Mouse (Mus musculus) kidney, embryonic 15.5 days (tissue): Measurements from ENCODE around the gene Gng4. TPM values are rescaled to one million over a fixed set of nuclear protein-coding genes. Genes with fewer than 3 reads are reported as not detected.

ENCODE experiments used
- ATAC-seq: fragments of 200-750 bp; cut with Nextera tagmentation; replicated peaks from 2 replicates; pipeline ENCODE4 v1.8.0; 2017; ENCODE audit warnings: moderate TSS enrichment; ENCODE audit not compliant: low FRiP score
- H3K27ac ChIP-seq: fragments of 300-500 bp; sonication (generic); 2 replicates; pipeline ENCODE4 v1.5.1; 2015; ENCODE audit warnings: mild to moderate bottlenecking, inconsistent platforms
- H3K27me3 ChIP-seq: fragments of 300-500 bp; sonication (generic); 2 replicates; pipeline ENCODE4 v1.6.1; 2015; ENCODE audit warnings: inconsistent platforms
- H3K36me3 ChIP-seq: fragments of 300-500 bp; sonication (generic); 2 replicates; pipeline ENCODE4 v1.6.1; 2015; ENCODE audit warnings: inconsistent platforms
- H3K4me1 ChIP-seq: fragments of 300-500 bp; sonication (generic); 2 replicates; pipeline ENCODE4 v1.6.1; 2015; ENCODE audit warnings: inconsistent platforms
- H3K4me2 ChIP-seq: fragments of 300-500 bp; sonication (generic); 2 replicates; pipeline ENCODE4 v1.6.1; 2015; ENCODE audit warnings: moderate library complexity, mild to moderate bottlenecking, inconsistent platforms
- H3K4me3 ChIP-seq: fragments of 300-500 bp; sonication (generic); replicated peaks from 2 replicates; pipeline ENCODE4 v1.5.1; 2015; ENCODE audit warnings: mild to moderate bottlenecking, inconsistent platforms
- H3K9ac ChIP-seq: fragments of 300-500 bp; sonication (generic); 2 replicates; pipeline ENCODE4 v1.6.1; 2015; ENCODE audit warnings: mild to moderate bottlenecking, inconsistent platforms
- H3K9me3 ChIP-seq: fragments of 300-500 bp; sonication (generic); replicated peaks from 2 replicates; pipeline ENCODE4 v1.6.1; 2016; ENCODE audit warnings: inconsistent platforms
- WGBS: fragments of 180-500 bp; shearing (Covaris S2); methylation state at CpG from one replicate; pipeline ENCODE4 v1.1.7; 2015; ENCODE audit warnings: mixed read lengths; 5-methylcytosine and 5-hydroxymethylcytosine counted together
- polyA plus RNA-seq: library from polyadenylated mRNA; unstranded; fragments of >200 nt; fragmentation: Nextera tagmentation; extraction: Ambion mirVana; gene quantifications from 2 replicates; pipeline ENCODE4 v1.2.1, GENCODE M21; 2015

The Gng4 gene
- polyA plus RNA-seq = 0.64 and 1.4 TPM in 2 replicates

DNA sequence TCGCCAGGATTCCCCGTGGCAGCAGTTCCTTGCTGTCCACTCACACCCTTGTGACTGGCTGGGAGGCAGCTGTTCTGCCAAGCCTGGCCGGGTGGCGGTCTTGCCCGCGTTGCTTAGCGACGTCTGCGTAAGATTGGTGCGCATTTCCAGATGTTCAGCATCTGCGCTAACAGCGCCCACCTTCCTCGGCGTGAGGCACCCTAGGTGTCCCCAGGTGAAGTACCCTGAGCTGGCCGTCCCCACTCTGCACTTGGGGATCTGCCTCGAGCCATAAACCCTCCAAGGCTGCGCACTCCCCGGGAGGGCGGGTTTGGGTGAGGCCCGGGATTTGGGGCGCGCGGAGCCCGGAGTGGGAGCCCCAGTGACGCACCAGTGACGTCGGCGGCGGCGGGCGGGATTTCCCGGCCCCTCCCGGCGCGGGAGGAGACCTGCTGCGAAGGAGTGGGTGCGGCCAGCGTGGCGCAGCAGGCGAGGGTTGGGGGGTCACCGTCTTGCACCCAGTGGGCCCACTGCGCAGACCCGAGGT lies at the start of gene Gng4:
Gene Gng4, plus strand, starts transcription at position 166 of the 526 bp plus-strand sequence.
- Histone ChIP-seq H3K9ac (peak within 1 kb of the TSS; percentile 26; the same call in 1 of the 2 replicates), H3K4me3 (peak within 1 kb of the TSS; percentile 58), H3K9me3 (no peaks in the 10 kb centered on the region), H3K4me2 (peak within 1 kb of the TSS; percentile 99), H3K36me3 (no peaks in the 10 kb centered on the region), H3K27ac (no peak within 1 kb of the TSS), H3K27me3 (peaks cover 49% of the 10 kb centered on the region), H3K4me1 (peaks cover 22% of the 10 kb centered on the region)
- peak; percentile 50 for ATAC-seq
- WGBS = under 1% methylated on average over 43 of the region's 43 CpGs

DNA sequence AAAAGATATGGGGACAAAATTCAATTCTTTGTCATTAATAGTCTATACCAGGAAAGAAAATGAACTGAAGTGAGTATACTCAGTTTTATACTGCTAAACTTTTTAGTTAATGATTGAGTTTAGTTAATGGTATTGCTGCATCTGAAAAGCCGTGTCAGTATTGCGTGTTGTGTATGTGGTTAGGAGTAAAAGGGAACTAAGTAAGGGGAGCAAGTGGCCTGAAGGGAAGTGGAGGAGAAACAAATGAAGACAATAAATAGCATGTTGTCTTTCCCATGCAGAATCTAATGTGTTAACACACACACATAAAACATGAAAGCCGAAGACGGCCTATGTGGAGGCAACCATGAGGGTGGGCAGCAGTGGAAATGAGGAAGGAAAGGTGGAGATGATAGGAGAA lies 44.6 kb upstream of the Gng4 start:
- no peak overlapping the region for H3K4me3 ChIP-seq
- H3K27me3 ChIP-seq = no peaks in the 10 kb centered on the region
- no peak overlapping the region for H3K27ac ChIP-seq
- H3K9ac ChIP-seq = no peak overlapping the region
- H3K9me3 ChIP-seq = no peaks in the 10 kb centered on the region
- ATAC-seq = no peak
- no peak overlapping the region for H3K4me2 ChIP-seq
- peaks cover 27% of the 10 kb centered on the region for H3K36me3 ChIP-seq
- WGBS = 90% methylated on average over 4 of the region's 4 CpGs
- H3K4me1 ChIP-seq = no peaks in the 10 kb centered on the region

DNA sequence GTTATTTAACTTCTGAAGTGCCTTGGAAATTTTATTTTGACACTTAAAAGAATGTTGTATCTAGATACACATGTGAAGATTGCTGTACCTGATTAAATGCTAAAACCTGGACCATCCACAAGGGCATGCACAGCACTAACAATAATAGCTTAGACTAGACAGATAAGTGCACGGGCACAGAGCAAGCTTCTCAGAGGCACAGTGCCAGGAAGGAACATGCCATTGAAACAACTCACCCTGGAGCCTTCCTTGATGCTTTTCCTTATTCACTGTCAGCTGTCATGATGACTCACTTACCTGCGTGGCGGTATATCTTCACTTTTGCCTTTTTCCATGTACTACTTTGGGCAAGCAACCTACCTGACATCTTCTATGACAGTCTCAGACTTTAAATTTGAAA lies 37.9 kb upstream of the Gng4 start:
- WGBS = 91% methylated on average over 3 of the region's 3 CpGs

DNA sequence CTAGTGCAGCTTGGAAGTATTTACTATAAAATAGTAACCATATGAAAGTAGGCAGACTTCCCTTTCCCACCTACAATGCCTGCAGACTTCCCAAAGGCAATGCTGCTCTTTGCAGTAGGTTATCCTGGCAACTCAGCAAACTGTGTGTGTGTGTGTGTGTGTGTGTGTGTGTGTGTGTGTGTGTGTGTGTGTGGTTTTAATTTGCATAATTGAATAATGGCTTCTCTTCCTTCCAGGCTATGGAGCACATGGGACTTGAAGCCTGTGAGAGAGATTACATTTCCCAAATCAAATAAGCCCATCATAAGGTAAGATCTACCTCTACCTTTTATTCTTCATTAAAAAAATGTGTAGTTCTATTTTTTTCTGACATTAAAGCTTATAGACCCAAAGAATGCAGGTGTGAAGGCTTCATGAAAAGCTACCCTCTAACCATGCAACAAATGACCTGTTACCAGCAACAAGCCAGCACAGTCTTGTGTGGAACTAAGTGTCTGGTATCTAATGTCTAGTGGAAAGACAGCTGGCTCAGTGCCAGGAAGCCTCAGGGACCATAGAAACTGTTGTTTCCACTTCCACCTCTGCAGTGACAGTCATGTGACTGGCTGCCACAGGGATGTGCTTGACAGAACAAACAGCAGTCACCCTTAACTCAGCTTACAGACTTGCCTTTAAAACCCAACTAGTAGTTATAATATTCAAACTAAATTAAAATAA lies 7.9 kb upstream of the Gng4 start:
- no peak overlapping the region for H3K4me2 ChIP-seq
- 0 out of 2 replicates have a peak, but pooled peaks have one; percentile 46 for ATAC-seq
- H3K27ac ChIP-seq = no peak overlapping the region
- no peak overlapping the region for H3K4me3 ChIP-seq
- 0 out of 2 replicates have a peak, but pooled peaks cover 11% of the 10 kb centered on the region for H3K36me3 ChIP-seq
- H3K9me3 ChIP-seq = no peaks in the 10 kb centered on the region
- H3K27me3 ChIP-seq = no peaks in the 10 kb centered on the region
- H3K4me1 ChIP-seq = no peaks in the 10 kb centered on the region
- no peak overlapping the region for H3K9ac ChIP-seq

More for the DNA sequence above, 37.9 kb upstream of the Gng4 start:
- no peaks in the 10 kb centered on the region for H3K27me3 ChIP-seq
- peaks cover 47% of the 10 kb centered on the region for H3K36me3 ChIP-seq
- no peak overlapping the region for H3K9ac ChIP-seq
- H3K9me3 ChIP-seq = no peaks in the 10 kb centered on the region
- H3K4me3 ChIP-seq = no peak overlapping the region
- no peaks in the 10 kb centered on the region for H3K4me1 ChIP-seq
- H3K4me2 ChIP-seq = no peak overlapping the region
- H3K27ac ChIP-seq = no peak overlapping the region
- ATAC-seq = no peak

DNA sequence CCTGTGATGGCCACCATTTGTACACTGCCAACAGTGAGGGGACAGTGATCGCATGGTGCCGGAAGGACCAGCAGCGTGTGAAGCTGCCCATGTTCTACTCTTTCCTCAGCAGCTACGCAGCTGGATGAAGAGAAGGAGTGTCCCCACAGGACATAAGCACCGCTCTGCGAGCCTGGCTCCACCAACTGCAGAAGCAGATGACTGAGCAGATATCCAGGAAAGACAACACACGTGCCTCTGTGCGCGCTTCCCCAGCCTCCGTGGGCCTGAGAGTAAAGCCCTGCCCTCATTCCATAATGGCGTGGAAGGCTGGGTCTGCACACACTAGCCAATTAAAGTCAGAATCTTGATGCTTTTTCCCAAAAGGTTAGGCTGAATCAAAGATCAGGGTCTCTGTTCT lies 6.8 kb upstream of the Gng4 start:
- Histone ChIP-seq H3K9ac (no peak overlapping the region), H3K4me1 (no peaks in the 10 kb centered on the region), H3K27me3 (peaks cover 8% of the 10 kb centered on the region), H3K9me3 (no peaks in the 10 kb centered on the region), H3K27ac (no peak overlapping the region), H3K4me2 (no peak overlapping the region), H3K4me3 (no peak overlapping the region), H3K36me3 (0 out of 2 replicates have a peak, but pooled peaks cover 11% of the 10 kb centered on the region)
- 86% methylated on average over 11 of the region's 11 CpGs for WGBS
- no peak for ATAC-seq

DNA sequence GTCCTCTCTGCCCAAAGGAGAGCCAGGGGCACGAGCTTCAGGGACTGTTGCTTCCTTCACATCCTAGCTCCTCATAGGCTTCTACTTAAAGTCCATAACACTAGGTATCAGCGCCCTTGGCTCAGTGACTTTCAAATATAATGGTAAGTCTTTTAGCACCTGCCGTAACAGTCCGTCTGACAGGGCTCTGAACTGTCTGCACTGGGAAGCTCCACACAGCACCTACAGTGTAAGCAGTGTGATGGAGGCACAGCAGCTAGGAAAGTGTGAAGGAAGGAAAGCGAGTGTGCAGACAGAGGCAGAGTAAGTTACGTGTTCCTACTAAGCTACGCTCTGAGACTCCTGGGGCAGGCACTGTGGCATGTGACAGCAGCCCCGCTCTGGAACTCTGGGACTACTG lies 6.2 kb upstream of the Gng4 start:
- no peak overlapping the region for H3K4me3 ChIP-seq
- H3K36me3 ChIP-seq = 0 out of 2 replicates have a peak, but pooled peaks cover 11% of the 10 kb centered on the region
- no peaks in the 10 kb centered on the region for H3K4me1 ChIP-seq
- no peak overlapping the region for H3K9ac ChIP-seq
- WGBS = 92% methylated on average over 8 of the region's 8 CpGs
- H3K27me3 ChIP-seq = peaks cover 12% of the 10 kb centered on the region
- no peak overlapping the region for H3K4me2 ChIP-seq
- no peaks in the 10 kb centered on the region for H3K9me3 ChIP-seq
- ATAC-seq = no peak
- H3K27ac ChIP-seq = no peak overlapping the region

DNA sequence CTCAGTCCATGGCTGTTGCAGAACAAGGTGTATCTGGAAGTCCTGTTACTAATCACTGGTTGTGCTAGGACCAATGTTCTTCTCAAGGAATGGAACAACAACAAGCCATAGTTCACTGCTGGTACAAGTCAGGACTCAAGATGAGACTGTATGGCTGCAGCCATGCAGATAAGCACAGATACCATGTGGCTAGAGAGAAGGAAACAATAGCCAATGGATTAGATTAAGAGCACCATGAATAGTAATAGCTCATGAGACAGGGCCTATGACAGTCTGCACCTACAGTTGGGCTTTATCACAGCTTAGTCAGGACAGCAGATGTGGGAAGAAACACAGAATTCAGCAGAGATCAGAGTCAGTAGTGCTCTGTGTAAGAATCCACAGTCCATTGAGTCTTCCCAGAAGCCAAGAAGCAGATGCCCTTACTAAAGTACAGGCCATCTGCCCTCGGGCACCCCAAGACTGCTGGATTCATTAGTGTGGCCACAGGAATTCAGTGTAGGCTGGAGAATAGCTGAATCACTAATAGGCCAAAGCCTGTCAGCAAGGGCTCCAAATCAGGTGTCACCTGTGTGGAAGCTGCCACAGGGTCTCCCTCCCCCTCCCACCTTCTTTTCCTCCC lies 4.9 kb upstream of the Gng4 start:
- Histone ChIP-seq H3K27me3 (peaks cover 25% of the 10 kb centered on the region), H3K9me3 (no peaks in the 10 kb centered on the region), H3K4me2 (no peak overlapping the region), H3K27ac (no peak overlapping the region), H3K9ac (no peak overlapping the region), H3K36me3 (0 out of 2 replicates have a peak, but pooled peaks cover 11% of the 10 kb centered on the region), H3K4me3 (no peak overlapping the region), H3K4me1 (peaks cover 6% of the 10 kb centered on the region)
- WGBS = 71% methylated on average over 1 of the region's 1 CpGs
- no peak for ATAC-seq

DNA sequence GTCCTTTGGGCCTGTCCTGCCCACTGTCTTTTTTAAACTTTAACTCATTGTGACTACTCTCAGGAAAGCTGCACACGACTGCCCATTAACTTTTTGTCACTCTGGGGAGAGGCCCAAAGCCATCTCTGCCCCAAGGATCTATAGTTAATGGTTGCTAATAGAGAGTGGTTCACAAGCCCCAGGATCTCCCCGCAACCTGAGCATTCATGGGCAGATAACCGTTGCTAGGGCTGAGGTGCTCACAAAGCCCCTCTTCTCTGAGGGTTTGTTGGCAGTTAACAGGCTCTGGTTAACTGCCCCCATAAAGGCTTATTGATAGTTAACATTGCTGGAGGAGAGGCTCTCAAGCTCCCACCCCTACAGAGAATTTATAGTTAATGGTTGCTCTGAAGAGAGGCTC lies 3.6 kb upstream of the Gng4 start:
- Histone ChIP-seq H3K4me3 (no peak overlapping the region), H3K9me3 (no peaks in the 10 kb centered on the region), H3K9ac (no peak overlapping the region), H3K36me3 (0 out of 2 replicates have a peak, but pooled peaks cover 11% of the 10 kb centered on the region), H3K4me2 (no peak overlapping the region), H3K27me3 (peaks cover 38% of the 10 kb centered on the region), H3K4me1 (peaks cover 19% of the 10 kb centered on the region), H3K27ac (no peak overlapping the region)
- WGBS = 30% methylated on average over 3 of the region's 3 CpGs
- ATAC-seq = no peak

DNA sequence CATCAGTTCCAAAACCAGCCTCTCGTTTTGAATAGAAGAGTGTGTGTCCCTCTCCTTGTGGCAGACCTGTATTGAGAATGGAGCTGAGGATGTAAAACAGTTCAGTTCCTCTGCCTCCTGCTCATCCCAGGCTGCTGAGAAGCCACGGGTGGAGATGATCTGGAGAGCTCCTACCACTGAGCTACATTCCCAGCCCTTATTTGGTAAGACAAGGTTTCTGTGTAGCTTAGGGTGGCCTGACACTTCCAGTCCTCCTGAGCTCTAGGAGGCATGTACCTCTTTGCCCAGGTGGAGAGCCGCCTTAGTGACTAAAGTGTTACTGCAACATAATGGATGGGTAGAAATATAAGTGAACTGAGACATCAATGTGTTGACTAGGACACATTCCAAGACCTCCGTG lies 2.8 kb upstream of the Gng4 start:
- Histone ChIP-seq H3K27me3 (peaks cover 46% of the 10 kb centered on the region), H3K9me3 (no peaks in the 10 kb centered on the region), H3K36me3 (0 out of 2 replicates have a peak, but pooled peaks cover 11% of the 10 kb centered on the region), H3K27ac (no peak overlapping the region), H3K4me2 (no peak overlapping the region), H3K9ac (no peak overlapping the region), H3K4me3 (no peak overlapping the region), H3K4me1 (peaks cover 22% of the 10 kb centered on the region)
- 33% methylated on average over 4 of the region's 4 CpGs for WGBS
- ATAC-seq = no peak

DNA sequence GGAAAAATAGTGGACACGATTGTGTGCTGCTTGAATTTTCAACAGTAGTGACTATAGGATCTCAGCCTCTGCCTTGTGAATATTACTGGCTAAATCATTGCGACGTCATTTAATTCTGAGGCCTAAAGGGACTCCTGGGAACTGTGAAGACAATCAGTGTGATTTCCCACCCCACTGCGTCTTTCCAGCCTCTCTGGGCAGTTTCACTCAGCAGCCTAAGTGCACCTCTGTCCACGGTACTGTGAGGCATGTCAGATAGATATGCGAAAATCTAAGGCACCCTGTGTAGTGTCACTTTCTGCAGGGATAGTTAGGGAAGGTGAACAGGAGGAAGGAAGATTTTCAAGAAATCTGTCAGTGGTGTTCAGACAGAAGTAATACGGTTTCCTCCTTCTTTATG lies 563 bp upstream of the Gng4 start:
- no peak overlapping the region for H3K4me3 ChIP-seq

DNA sequence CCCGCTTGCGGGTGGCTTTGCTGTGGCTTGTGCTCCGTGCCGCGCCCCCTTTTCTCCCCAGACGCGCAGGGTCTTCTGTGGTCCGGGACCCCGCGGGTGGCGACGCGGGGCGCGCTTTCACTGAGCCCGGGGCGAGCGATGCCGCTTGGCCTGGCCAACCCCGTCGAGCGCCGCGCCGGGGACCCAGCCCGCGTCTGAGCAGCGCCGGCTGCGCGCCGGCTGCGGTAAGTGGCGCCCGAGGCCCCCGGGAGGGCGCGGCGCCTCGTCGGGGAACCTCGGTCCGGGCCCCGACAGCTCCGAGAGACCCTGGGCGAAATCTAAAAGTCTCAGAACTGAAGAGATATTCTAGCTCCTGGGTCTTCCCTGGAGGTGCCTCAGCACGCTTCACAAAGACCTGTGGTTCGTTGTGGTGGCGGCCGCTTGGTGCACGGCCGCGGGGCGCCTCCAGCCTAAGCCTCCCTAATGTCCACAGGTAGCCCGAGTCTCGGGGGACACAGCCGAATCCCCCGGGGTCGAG lies 619 bp downstream of the Gng4 start:
- WGBS = 1% methylated on average over 52 of the region's 59 CpGs
- peak; percentile 63 for ATAC-seq
- H3K27ac ChIP-seq = no peak overlapping the region
- H3K9ac ChIP-seq = peak overlapping the region; percentile 26; the same call in 1 of the 2 replicates
- H3K36me3 ChIP-seq = no peaks in the 10 kb centered on the region
- peaks cover 22% of the 10 kb centered on the region for H3K4me1 ChIP-seq
- peaks cover 49% of the 10 kb centered on the region for H3K27me3 ChIP-seq
- H3K9me3 ChIP-seq = no peaks in the 10 kb centered on the region
- peak overlapping the region; percentile 99 for H3K4me2 ChIP-seq
- H3K4me3 ChIP-seq = peak overlapping the region; percentile 58

More for the DNA sequence above, 563 bp upstream of the Gng4 start:
- Histone ChIP-seq H3K4me2 (peak overlapping the region; percentile 99), H3K27ac (no peak overlapping the region), H3K4me1 (peaks cover 22% of the 10 kb centered on the region), H3K27me3 (peaks cover 49% of the 10 kb centered on the region), H3K9me3 (no peaks in the 10 kb centered on the region), H3K36me3 (no peaks in the 10 kb centered on the region), H3K9ac (no peak overlapping the region)
- no peak for ATAC-seq
- WGBS = 41% methylated on average over 7 of the region's 7 CpGs
